Mouse (Mus musculus) gastrocnemius, postnatal 10 days (tissue): ENCODE results near the gene Sipa1. TPM values are rescaled to one million over a fixed set of nuclear protein-coding genes. Genes with fewer than 3 reads are reported as not detected.

ENCODE experiments used
- DNase-seq: peaks from one replicate; pipeline ENCODE4 v3.0.0; 2021; ENCODE audit warnings: mixed read lengths
- total RNA-seq, 2 experiments: library from RNA; stranded (reverse); gene quantifications; 2 replicates each; pipeline ENCODE4 v1.2.3; 2021

Gene Sipa1
- total RNA-seq, 2 experiments from 2014 or later = 25.5 to 36.6 TPM

GRCm38 (mm10) chr19:5646731-5647330, 16.7 kb downstream of the Sipa1 start:
- DNase-seq = no peak

GRCm38 (mm10) chr19:5645280-5645679, 18.2 kb downstream of the Sipa1 start:
- DNase-seq = no peak

- no peak for DNase-seq
Measured at GRCm38 (mm10) chr19:5641641-5642040, 21.9 kb downstream of the Sipa1 start.

- no peak for DNase-seq
Measured at GRCm38 (mm10) chr19:5641021-5641420, 22.5 kb downstream of the Sipa1 start.

- DNase-seq = no peak
Measured at GRCm38 (mm10) chr19:5640339-5640738, 23.2 kb downstream of the Sipa1 start.

- DNase-seq = no peak
Measured at GRCm38 (mm10) chr19:5638416-5639005, 25.0 kb downstream of the Sipa1 start.

GRCm38 (mm10) chr19:5637069-5638047, 26.1 kb downstream of the Sipa1 start, which contains the start of gene Rela:
Gene Rela, plus strand, starts transcription at chr19:5637483.
- peak; percentile 88 for DNase-seq

GRCm38 (mm10) chr19:5636571-5637041, 26.9 kb downstream of the Sipa1 start:
- no peak for DNase-seq

GRCm38 (mm10) chr19:5636036-5636570, 27.4 kb downstream of the Sipa1 start:
- no peak for DNase-seq

GRCm38 (mm10) chr19:5632120-5632519, 31.4 kb downstream of the Sipa1 start:
- DNase-seq = no peak

- no peak for DNase-seq
Measured at GRCm38 (mm10) chr19:5629907-5630306, 33.6 kb downstream of the Sipa1 start.

- no peak for DNase-seq
Measured at GRCm38 (mm10) chr19:5625311-5625710, 38.2 kb downstream of the Sipa1 start.

GRCm38 (mm10) chr19:5621884-5622283, 41.6 kb downstream of the Sipa1 start:
- no peak for DNase-seq

GRCm38 (mm10) chr19:5620007-5620406, 43.5 kb downstream of the Sipa1 start:
- DNase-seq = no peak

- DNase-seq = no peak
Measured at GRCm38 (mm10) chr19:5614953-5615352, 48.6 kb downstream of the Sipa1 start.

GRCm38 (mm10) chr19:5612762-5613411, 50.6 kb downstream of the Sipa1 start:
- DNase-seq = no peak

- no peak for DNase-seq
Measured at GRCm38 (mm10) chr19:5611973-5612372, 51.5 kb downstream of the Sipa1 start.

GRCm38 (mm10) chr19:5609547-5610404, 53.7 kb downstream of the Sipa1 start, which contains the start of gene Kat5:
Gene Kat5, minus strand, starts transcription at chr19:5610237.
- DNase-seq = peak; percentile 89

- no peak for DNase-seq
Measured at GRCm38 (mm10) chr19:5609171-5609546, 54.3 kb downstream of the Sipa1 start.

GRCm38 (mm10) chr19:5608707-5609106, 54.8 kb downstream of the Sipa1 start:
- no peak for DNase-seq
